Mouse (Mus musculus) MEL (cell line): ENCODE data around the gene Kl. TPM values are rescaled to one million over a fixed set of nuclear protein-coding genes. Genes with fewer than 3 reads are reported as not detected.

Experiments used
- DNase-seq: peaks from one replicate; pipeline ENCODE4 v3.0.0; 2011; ENCODE audit warnings: low read depth, low spot score
- H3K27ac ChIP-seq: 2 replicates; pipeline ENCODE4 v1.5.1; 2012; ENCODE audit warnings: low read depth, mild to moderate bottlenecking, control low read depth, low read length, moderate library complexity; ENCODE audit not compliant: control insufficient read depth
- H3K27me3 ChIP-seq, 2 experiments: fragments of 150-350 bp in 1 of 2; sonication (generic) in 1 of 2; 2 replicates each; pipeline ENCODE4 v1.6.1; 2012; ENCODE audit warnings: low read length in 2 of 2, mild to moderate bottlenecking in 2 of 2, improper control_type of control experiment in 1 of 2, moderate library complexity in 1 of 2; ENCODE audit not compliant: insufficient read depth in 2 of 2, control insufficient read depth in 1 of 2
- H3K36me3 ChIP-seq, 2 experiments: 2 replicates each; pipeline ENCODE4 v1.6.1; 2012 to 2014; ENCODE audit warnings: low read length in 2 of 2, improper control_type of control experiment in 1 of 2, inconsistent platforms in 1 of 2, mild to moderate bottlenecking in 1 of 2; ENCODE audit not compliant: insufficient read depth in 2 of 2, control insufficient read depth in 1 of 2
- H3K4me1 ChIP-seq, 2 experiments: fragments of 150-350 bp in 1 of 2; sonication (generic) in 1 of 2; 2 replicates each; pipeline ENCODE4 v1.6.1; 2012; ENCODE audit warnings: low read length in 2 of 2, improper control_type of control experiment in 1 of 2, mild to moderate bottlenecking in 1 of 2; ENCODE audit not compliant: insufficient read depth in 2 of 2, control insufficient read depth in 1 of 2
- H3K4me3 ChIP-seq, 2 experiments: fragments of 150-350 bp in 1 of 2; sonication (generic) in 1 of 2; 2 replicates each; pipeline ENCODE4 v1.5.1; 2012; ENCODE audit warnings: low read depth in 2 of 2, low read length in 2 of 2, mild to moderate bottlenecking in 2 of 2, moderate library complexity in 2 of 2, control low read depth in 1 of 2, improper control_type of control experiment in 1 of 2; ENCODE audit not compliant: control insufficient read depth in 1 of 2, insufficient read depth in 1 of 2
- H3K79me2 ChIP-seq: 2 replicates; pipeline ENCODE4 v1.6.1; 2012; ENCODE audit warnings: mild to moderate bottlenecking, low read length, moderate library complexity; ENCODE audit not compliant: control insufficient read depth, poor library complexity, insufficient read depth
- H3K9ac ChIP-seq: 2 replicates; pipeline ENCODE4 v1.6.1; 2012; ENCODE audit warnings: low read depth, mild to moderate bottlenecking, control low read depth, low read length, moderate library complexity; ENCODE audit not compliant: control insufficient read depth, poor library complexity, severe bottlenecking
- H3K9me3 ChIP-seq: fragments of 150-350 bp; sonication (generic); replicated peaks from 2 replicates; pipeline ENCODE4 v1.6.1; 2012; ENCODE audit warnings: mild to moderate bottlenecking, low read length, improper control_type of control experiment, moderate library complexity; ENCODE audit not compliant: insufficient read depth
- BHLHE40 ChIP-seq: IDR thresholded peaks from 2 replicates; pipeline ENCODE4 v1.6.1; 2012; ENCODE audit warnings: low read depth, mild to moderate bottlenecking, inconsistent platforms, low read length, improper control_type of control experiment, borderline replicate concordance
- CHD2 ChIP-seq: IDR thresholded peaks from 2 replicates; pipeline ENCODE4 v1.6.1; 2011; ENCODE audit warnings: low read length, improper control_type of control experiment
- CTCF ChIP-seq, 3 experiments: IDR thresholded peaks in 2 of 3; conservative IDR thresholded peaks in 1 of 3; 2 replicates each; pipeline ENCODE4 v1.5.1; 2011 to 2012; ENCODE audit warnings: low read length in 3 of 3, low read depth in 2 of 3, mild to moderate bottlenecking in 2 of 3, improper control_type of control experiment in 1 of 3, inconsistent platforms in 1 of 3, mixed read lengths in 1 of 3, moderate library complexity in 1 of 3; ENCODE audit not compliant: control insufficient read depth in 1 of 3, insufficient read depth in 1 of 3, poor library complexity in 1 of 3, severe bottlenecking in 1 of 3
- ELF1 ChIP-seq: IDR thresholded peaks from 2 replicates; pipeline ENCODE4 v1.6.1; 2014; ENCODE audit warnings: low read depth, mild to moderate bottlenecking, inconsistent platforms, low read length, improper control_type of control experiment, moderate library complexity
- ETS1 ChIP-seq: IDR thresholded peaks from 2 replicates; pipeline ENCODE4 v1.6.1; 2012; ENCODE audit warnings: low read depth, mild to moderate bottlenecking, inconsistent platforms, low read length, improper control_type of control experiment, moderate library complexity
- GABPA ChIP-seq: IDR thresholded peaks from 2 replicates; pipeline ENCODE4 v1.6.1; 2012; ENCODE audit warnings: low read depth, mild to moderate bottlenecking, inconsistent platforms, low read length, improper control_type of control experiment, moderate library complexity
- MAX ChIP-seq: IDR thresholded peaks from 2 replicates; pipeline ENCODE4 v1.6.1; 2011; ENCODE audit warnings: low read length, improper control_type of control experiment
- MYC ChIP-seq: IDR thresholded peaks from 2 replicates; pipeline ENCODE4 v1.6.1; 2011; ENCODE audit warnings: low read depth, mild to moderate bottlenecking, low read length, improper control_type of control experiment, moderate library complexity
- NELFE ChIP-seq: IDR thresholded peaks from 2 replicates; pipeline ENCODE4 v1.6.1; 2011; ENCODE audit warnings: low read depth, low read length, improper control_type of control experiment
- NRF1 ChIP-seq: IDR thresholded peaks from 2 replicates; pipeline ENCODE4 v1.6.1; 2014; ENCODE audit warnings: low read depth, mild to moderate bottlenecking, inconsistent platforms, low read length, improper control_type of control experiment, moderate library complexity; ENCODE audit not compliant: poor library complexity, insufficient read depth, severe bottlenecking
- POLR2AphosphoS2 ChIP-seq: IDR thresholded peaks from 2 replicates; pipeline ENCODE4 v1.6.1; 2011; ENCODE audit warnings: low read length, improper control_type of control experiment
- POLR2AphosphoS5 ChIP-seq: IDR thresholded peaks from 2 replicates; pipeline ENCODE4 v1.6.1; 2012; ENCODE audit warnings: low read depth, borderline replicate concordance, mild to moderate bottlenecking, inconsistent platforms, low read length, moderate library complexity, mixed read lengths
- RAD21 ChIP-seq: IDR thresholded peaks from 2 replicates; pipeline ENCODE4 v1.6.1; 2011; ENCODE audit warnings: mild to moderate bottlenecking, low read depth, low read length, improper control_type of control experiment
- RCOR1 ChIP-seq: IDR thresholded peaks from 2 replicates; pipeline ENCODE4 v1.6.1; 2012; ENCODE audit warnings: low read depth, mild to moderate bottlenecking, inconsistent platforms, low read length, improper control_type of control experiment
- TAL1 ChIP-seq: IDR thresholded peaks from 2 replicates; pipeline ENCODE4 v1.6.1; 2012; ENCODE audit warnings: mild to moderate bottlenecking, inconsistent platforms, low read length, moderate library complexity, mixed read lengths
- TCF12 ChIP-seq: IDR thresholded peaks from 2 replicates; pipeline ENCODE4 v1.6.1; 2014; ENCODE audit warnings: low read depth, mild to moderate bottlenecking, inconsistent platforms, low read length, improper control_type of control experiment, moderate library complexity
- ZMIZ1 ChIP-seq: IDR thresholded peaks from 2 replicates; pipeline ENCODE4 v1.6.1; 2012; ENCODE audit warnings: low read depth, mild to moderate bottlenecking, inconsistent platforms, low read length, improper control_type of control experiment, moderate library complexity
- polyA plus RNA-seq, 2 experiments: library from polyadenylated mRNA; stranded (reverse) in 1 of 2; unstranded in 1 of 2; fragments of >175 nt in 1 of 2; fragments of >200 nt in 1 of 2; gene quantifications; 2 replicates each; pipeline versions ENCODE4 v1.2.1 to v1.2.4; 2012; ENCODE audit warnings: low replicate concordance in 2 of 2, low read depth in 1 of 2; ENCODE audit not compliant: insufficient read length in 2 of 2, insufficient read depth in 1 of 2, missing spikeins in 1 of 2
- total RNA-seq: library from RNA; depleted of rRNA; stranded (reverse); fragments of 300-350 nt; gene quantifications from 2 replicates; pipeline ENCODE4 v1.2.3, GENCODE M21; 2012

Gene Kl
- total and polyA plus RNA-seq, 3 experiments: not detected

GRCm38 (mm10) chr5:150954791-150955190, 2.4 kb downstream of the Kl start:
- TF ChIP-seq ETS1: no peak
- no peak for TF ChIP-seq MAX
- TF ChIP-seq TCF12: no peak
- TF ChIP-seq RCOR1: no peak
- TF ChIP-seq NRF1: no peak
- no peak for TF ChIP-seq ZMIZ1
- TF ChIP-seq GABPA: no peak
- no peak for TF ChIP-seq POLR2AphosphoS5
- TF ChIP-seq CTCF (IDR thresholded peaks at IDR 0.05 in 2 of 3, conservative IDR thresholded peaks at IDR 0.05 in 1 of 3; ENCODE audit: control insufficient read depth in 1 of 3, insufficient read depth in 1 of 3, low read depth in 2 of 3, low read length in 3 of 3, poor library complexity in 1 of 3, severe bottlenecking in 1 of 3): no peak
- no peak for TF ChIP-seq RAD21
- TF ChIP-seq TAL1: no peak
- TF ChIP-seq NELFE: no peak
- no peak for TF ChIP-seq POLR2AphosphoS2
- no peak for TF ChIP-seq ELF1
- no peak for TF ChIP-seq CHD2
- TF ChIP-seq MYC: no peak
- no peak for TF ChIP-seq BHLHE40

GRCm38 (mm10) chr5:150959861-150960260, 7.5 kb downstream of the Kl start:
- Histone ChIP-seq H3K27ac (no peak overlapping the region), H3K9ac (no peak overlapping the region), H3K27me3 (no peaks in the 10 kb centered on the region), H3K4me1 (no peaks in the 10 kb centered on the region), H3K9me3 (no peaks in the 10 kb centered on the region), H3K36me3 (no peaks in the 10 kb centered on the region)
- no peak for DNase-seq
- TF ChIP-seq NRF1: no peak
- TF ChIP-seq, all 39 proteins: peak for 0
- no peak overlapping the region for H3K4me3 ChIP-seq
- no peaks in the 10 kb centered on the region for H3K79me2 ChIP-seq

More at GRCm38 (mm10) chr5:150954791-150955190, 2.4 kb downstream of the Kl start:
- no peaks in the 10 kb centered on the region for H3K27me3 ChIP-seq
- DNase-seq: no peak
- H3K9me3 ChIP-seq: no peaks in the 10 kb centered on the region
- no peaks in the 10 kb centered on the region for H3K36me3 ChIP-seq
- H3K4me1 ChIP-seq: no peaks in the 10 kb centered on the region
- no peak overlapping the region for H3K27ac ChIP-seq
- no peak overlapping the region for H3K4me3 ChIP-seq
- H3K9ac ChIP-seq: no peak overlapping the region
- H3K79me2 ChIP-seq: no peaks in the 10 kb centered on the region
